Mouse (Mus musculus) spleen, postnatal 14 days (tissue): ENCODE measurements around the gene Mrpl40.
"Not testable (repeated sequence)": the region's sequence is repeated elsewhere in the genome, so short reads cannot be mapped to it uniquely, and the experiment has no call there.

Source experiments
- DNase-seq, 2 experiments: peaks; one replicate each; pipeline ENCODE4 v3.0.0; 2021 to 2022; ENCODE audit warnings: low spot score in 2 of 2

Gene Mrpl40

DNA sequence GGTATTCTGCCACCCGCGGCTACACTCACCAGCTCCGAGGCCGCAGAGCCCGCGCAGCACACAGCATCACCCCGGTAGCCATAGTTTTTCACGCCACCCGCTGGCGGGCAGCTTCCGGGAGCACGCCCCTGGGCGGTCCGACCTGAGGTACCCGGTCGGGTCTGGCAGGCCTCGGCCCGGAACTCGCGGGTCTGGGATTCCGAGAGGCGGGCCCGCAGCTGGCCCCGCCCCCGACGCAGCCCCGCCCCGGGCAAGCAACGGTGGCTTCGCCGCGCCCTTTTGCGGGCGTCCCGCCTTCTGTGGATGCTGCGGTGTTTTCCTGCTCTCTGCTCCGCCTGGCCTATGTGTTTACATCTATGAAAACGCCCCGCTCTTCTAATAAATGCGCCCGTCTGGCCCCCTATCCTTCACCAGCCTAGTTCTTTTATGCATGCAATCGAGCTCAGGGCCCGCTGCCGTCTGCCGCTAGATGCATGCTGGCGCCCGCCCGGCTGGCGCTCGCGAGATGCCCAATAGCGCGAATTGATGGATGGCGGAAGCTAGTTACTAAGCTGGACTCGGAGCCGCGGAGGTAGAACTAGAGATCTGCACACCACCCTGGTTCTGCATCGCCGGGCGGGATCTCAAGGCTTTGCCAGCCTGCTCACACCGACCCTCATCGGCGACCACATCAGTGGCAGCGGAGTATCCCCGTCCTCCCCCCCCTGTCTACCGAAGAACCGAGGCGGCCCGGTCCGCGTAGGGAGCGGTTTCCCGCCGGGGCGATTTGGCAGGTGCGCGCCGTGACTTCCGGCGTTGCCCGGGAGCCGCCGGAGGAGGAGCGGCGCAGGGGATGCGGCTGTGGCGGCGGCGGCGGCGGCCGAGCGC lies at the start of gene Mrpl40, which contains the start of gene Hira:
Mrpl40 (minus strand) TSS at position 421 of the 867 bp plus-strand sequence.
Hira (plus strand) TSS at position 596 of the 867 bp plus-strand sequence.
- DNase-seq: peak; percentile 90 to 93

DNA sequence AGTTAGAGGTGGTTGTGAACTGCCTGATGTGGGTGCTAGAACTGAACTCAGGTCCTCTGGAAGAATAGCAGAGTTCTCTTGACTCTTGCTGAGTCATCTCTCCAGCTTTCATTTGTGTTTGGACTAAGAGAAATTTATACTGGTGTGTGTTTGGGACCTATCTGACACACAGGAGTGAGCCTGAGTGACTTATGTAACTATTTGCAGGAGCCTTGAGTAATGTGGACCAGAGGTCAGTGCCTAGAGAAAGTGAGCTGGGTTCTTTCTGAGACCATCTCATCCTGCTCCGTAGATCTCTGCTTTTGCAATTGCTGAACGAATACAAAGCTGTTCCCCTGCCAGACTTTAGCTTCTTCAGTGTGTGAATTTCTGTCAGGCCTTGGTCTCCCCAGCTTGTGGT lies 45.1 kb upstream of the Mrpl40 start:
- no peak for DNase-seq

DNA sequence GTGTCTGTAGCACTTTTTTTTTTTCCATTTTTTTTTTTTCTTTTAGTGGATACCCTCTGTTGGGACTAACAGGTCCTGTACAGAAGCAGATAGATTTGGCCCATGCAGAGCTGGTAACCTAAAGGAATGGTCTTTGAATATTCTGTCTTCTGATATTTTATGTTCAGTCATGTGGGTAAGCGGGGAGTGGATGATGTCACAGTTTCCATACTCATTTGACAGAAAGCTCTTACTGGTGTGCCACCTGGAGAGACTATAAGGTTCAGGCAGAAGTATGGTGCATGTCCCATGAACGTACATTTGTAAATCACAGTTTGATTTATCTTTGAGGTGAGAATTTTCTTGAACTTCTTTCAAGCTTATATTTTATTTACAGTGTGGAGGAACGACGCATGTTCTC lies 39.4 kb upstream of the Mrpl40 start:
- DNase-seq: no peak

DNA sequence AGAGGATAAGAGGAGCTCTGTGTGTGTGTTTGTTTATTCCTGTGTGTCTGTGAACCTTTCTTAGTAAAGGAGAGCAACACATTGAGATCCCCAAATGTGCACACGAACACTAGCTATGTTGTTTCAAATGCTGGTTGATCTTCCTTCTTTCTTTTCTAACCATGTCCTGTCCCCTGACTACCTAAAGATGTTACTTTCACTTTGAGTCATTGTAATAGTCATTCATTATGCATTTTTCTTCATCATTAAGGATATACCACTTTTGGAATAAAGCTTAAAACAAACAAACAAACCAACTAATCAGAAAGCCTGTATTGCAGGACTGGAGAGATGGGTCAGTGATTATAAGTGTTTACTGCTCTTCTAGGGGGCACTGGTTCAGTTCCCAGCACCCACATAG lies 29.0 kb upstream of the Mrpl40 start:
- no peak for DNase-seq

DNA sequence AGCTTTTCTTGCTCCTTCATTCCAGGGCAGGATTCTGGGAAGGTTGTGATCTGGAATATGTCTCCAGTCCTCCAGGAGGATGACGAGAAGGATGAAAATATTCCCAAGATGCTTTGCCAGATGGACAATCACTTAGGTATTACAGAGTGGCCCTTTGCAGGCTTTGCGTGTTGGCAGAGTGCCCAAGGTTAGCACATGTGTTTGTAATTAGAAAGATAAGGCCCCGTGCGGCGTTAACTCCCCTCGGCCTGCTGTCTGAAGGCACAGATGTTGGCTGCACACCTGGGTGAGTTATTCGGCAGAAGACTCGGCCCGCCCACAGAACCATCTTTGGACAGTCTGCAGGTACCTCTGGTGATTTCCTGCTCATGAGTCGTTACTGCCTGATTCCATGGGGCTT lies 19.8 kb upstream of the Mrpl40 start:
- DNase-seq: peak; percentile 42

- DNase-seq: no peak
These were observed 18.6 kb upstream of the Mrpl40 start for GRCm38 (mm10) chr16:18895249-18895648.

DNA sequence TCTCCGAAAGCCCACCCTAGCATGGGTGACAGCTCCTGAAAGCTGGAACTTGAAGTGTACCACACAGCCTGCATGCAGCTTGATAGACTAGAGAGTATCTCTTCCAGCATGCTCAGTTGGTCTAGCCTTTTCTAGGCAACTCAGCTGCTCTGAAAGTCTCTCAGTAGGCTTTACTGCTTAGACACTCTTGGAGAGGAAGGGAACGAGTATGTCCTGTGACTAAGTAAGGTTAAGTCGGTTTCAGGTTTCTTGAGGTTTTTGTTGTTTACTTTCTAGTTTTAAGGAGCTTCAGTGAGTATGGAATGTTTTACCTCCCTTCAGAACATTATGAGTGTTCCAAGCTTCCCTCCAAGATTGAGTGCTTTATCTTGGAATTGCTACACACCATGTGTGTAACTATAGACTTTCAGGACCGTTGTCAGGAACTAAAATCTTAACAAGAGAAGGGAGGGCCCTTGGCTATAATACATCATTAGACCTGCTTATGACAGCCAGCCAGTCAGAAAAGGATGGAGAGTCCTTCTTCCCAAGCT lies 17.2 kb upstream of the Mrpl40 start:
- DNase-seq: no peak

- no peak for DNase-seq
These were observed 7.4 kb upstream of the Mrpl40 start for GRCm38 (mm10) chr16:18884044-18884443.

DNA sequence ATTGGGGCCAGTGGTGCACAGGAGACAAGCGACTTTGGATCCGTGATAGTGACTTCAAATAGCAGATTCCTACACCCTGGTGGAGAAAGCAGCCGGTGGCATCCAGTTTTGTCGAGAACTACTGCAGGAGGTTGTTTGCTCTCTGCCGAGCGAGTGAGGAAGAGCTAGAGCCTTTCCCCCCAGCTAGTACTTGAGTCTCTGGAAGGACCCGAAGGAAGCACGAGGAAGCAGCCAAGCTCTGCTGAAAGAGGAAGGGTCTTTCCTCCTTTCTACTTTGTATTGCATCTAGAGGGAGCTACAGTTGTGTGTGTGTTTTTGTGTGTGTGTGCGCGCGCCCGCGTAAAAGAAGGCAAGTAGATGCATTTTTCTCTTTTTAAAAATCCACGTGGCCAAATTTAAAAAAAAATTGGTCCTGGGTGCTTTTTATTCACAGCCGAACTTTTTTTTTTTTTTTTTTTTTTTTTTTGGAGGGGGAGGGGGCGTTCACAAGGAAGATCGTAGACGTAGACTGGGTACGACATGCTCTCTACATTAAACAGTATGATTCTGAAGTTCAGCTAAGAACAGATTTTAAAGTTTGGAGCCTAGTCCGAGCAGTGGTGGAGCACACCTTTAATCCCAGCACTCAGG lies 1.5 kb upstream of the Mrpl40 start:
- no peak for DNase-seq

GRCm38 (mm10) chr16:18877386-18878090 lies 876 bp upstream of the Mrpl40 start:
- DNase-seq: peak; percentile 25 to 50

DNA sequence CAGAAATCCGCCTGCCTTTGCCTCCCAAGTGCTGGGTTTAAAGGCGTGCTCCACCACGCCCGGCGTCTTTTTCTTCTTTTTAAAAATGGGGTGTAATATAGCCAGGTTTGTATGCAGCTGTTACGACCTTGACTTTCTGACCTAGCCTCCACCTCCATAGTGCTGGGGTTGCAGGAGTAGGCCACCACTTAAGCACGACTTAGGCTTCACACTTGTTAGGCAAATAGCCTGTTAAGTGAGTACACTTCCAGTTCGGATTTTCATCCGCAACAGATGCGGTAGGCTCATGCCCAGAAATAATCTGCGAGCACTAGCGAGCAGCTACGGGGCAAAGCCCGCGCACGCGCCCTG lies 596 bp downstream of the Mrpl40 start:
- no peak for DNase-seq

GRCm38 (mm10) chr16:18870495-18870894 lies 6.2 kb downstream of the Mrpl40 start:
- DNase-seq: not testable (repeated sequence)

DNA sequence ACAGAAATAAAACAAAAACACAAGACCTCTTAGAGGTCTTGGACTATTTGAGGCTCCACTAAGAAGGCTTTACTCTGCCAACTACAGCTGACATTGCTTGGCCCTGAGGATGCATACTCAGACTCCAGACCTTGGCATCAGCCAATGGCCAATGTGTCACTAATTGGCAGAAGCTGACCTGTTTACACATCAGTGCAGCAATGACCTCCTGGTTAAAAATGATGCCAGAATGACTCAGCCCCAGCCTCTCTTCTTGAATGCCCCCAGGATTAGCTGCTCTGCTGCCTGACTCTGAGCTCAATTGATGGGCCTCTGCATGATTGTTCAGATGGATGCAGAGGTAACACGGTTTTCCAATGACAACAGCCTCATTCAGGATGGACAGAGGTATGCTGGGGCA lies 16.5 kb downstream of the Mrpl40 start:
- no peak for DNase-seq

DNA sequence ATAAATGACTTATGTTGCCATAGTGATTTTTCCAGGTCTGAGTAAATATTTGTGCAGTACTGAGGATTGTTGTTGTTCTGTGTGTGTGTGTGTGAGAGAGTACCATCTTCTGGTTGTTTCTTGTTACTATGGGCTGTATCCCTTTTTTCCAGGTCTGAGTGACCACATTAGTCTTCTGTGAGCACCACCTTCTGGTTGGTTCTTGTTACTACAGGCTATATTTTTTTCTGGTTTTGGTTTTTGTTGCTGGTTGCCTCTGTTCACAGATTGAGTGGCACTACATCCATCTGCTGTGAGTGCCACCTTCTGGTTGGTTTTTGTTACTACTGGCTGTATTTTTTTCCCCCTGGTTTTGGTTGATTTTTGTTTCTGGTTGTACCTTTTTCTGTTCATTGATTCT lies 18.1 kb downstream of the Mrpl40 start:
- DNase-seq: no peak

- not testable (repeated sequence) for DNase-seq
These were observed 27.0 kb downstream of the Mrpl40 start for GRCm38 (mm10) chr16:18849521-18850190.

DNA sequence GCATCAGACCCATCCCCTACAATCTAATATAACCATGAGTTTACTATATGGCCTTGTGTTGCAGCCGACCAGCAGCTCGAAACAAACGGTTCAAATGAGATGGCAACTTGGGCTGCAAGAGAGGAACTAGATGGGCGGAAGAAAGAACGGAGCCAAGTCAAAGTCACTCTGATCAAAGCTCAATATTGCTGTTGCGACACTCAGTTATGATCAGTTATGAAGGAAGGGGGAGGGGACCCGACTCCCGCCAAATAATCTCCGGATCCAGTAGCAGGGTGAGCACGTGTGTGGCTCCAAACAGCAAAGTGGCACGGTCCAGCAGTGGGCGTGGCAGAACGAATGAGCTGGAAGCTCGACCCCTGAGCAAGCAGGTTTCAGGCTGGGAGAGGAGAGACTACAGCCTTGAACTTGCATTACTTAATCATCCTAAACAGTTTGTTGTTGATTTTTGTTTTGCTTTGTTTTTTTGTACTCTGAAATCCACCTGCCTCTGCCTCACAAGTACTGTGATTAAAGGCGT lies 30.3 kb downstream of the Mrpl40 start:
- no peak for DNase-seq

DNA sequence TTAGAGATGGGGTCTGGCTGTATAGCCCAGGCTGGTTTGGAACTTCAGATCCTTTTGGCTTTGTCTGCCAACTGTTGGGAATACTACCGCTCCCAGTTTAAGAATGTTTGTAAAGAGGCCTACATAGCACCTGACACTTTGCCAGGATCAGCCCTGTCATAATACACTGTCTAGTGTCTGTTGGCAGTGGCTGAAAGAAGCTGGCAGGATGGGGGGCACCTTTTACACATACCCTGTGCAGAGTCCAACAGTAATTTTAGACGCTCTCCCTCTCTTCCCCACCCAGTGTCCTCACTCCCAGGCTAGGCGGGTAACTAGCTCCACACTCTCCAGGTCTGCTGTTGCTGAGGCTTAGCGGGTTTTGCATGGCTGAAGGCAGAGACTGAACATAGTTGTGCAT lies 38.3 kb downstream of the Mrpl40 start:
- DNase-seq: no peak

- DNase-seq: peak; percentile 81 to 88
These were observed 40.0 kb downstream of the Mrpl40 start, which contains the start of the genes 2510002D24Rik and Gm28539 for GRCm38 (mm10) chr16:18836468-18837208. 2510002D24Rik (plus strand) TSS chr16:18836578. Gm28539 (plus strand) TSS chr16:18836584.

DNA sequence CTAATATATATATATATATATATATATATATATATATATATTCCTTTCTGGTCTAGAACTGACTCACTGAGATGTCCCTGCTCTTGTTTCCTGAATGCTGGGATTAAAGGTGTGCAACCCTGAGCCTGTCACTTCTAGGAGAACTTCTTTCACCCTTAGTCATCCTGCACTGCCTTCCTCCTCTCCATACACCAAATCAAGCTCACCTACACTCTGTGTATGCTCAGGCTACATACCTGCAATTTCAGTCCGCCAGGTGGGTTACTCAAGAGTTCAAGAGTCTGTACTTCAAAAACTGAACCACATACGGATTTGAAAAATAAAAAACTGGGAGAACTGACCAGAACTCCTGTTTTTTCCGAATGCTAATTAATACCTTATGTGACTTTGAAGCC lies 40.6 kb downstream of the Mrpl40 start:
- no peak for DNase-seq

GRCm38 (mm10) chr16:18833486-18833885 lies 43.2 kb downstream of the Mrpl40 start:
- no peak for DNase-seq

DNA sequence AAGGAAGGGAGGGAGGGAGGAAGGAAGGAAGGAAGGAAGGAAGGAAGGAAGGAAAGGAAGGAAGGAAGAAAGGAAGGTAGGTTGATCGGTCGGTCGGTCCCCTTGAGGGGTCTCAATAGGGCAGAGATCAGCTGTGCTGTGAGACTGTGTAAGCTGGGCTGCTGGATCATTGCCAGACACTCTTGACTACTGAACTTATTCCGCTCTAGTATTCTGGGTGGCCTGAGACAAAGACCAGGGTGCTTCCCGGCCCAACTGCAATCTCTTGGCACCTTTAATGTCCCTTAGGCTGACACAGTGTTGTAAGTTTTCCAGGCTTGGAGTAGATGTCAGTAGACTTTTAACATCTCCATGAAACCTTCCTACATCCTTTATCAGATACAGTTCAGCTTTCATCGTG lies 47.6 kb downstream of the Mrpl40 start:
- DNase-seq: no peak
